Mouse (Mus musculus) forebrain, embryonic 14.5 days (tissue): ENCODE data around the gene Slc25a22. TPM values are rescaled to one million over a fixed set of nuclear protein-coding genes. Genes with fewer than 3 reads are reported as not detected.
"Not testable (repeated sequence)": the region's sequence is repeated elsewhere in the genome, so short reads cannot be mapped to it uniquely, and the experiment has no call there.

Experiments
- ATAC-seq: fragments of 200-750 bp; cut with Nextera tagmentation; 2 replicates; pipeline ENCODE4 v1.8.0; 2017; ENCODE audit warnings: mild to moderate bottlenecking, moderate library complexity
- DNase-seq: peaks from one replicate; pipeline ENCODE4 v3.0.0-alpha.2; 2015; ENCODE audit warnings: low spot score
- H3K27ac ChIP-seq: fragments of 300-500 bp; sonication (generic); 2 replicates; pipeline ENCODE4 v1.5.1; 2014; ENCODE audit warnings: low read depth, mild to moderate bottlenecking, control low read depth, low read length, moderate library complexity
- H3K27me3 ChIP-seq: fragments of 300-500 bp; sonication (generic); replicated peaks from 2 replicates; pipeline ENCODE4 v1.6.1; 2014; ENCODE audit warnings: low read length, control low read depth, mixed read lengths; ENCODE audit not compliant: control insufficient read depth, insufficient read depth
- H3K36me3 ChIP-seq: fragments of 300-500 bp; sonication (generic); 2 replicates; pipeline ENCODE4 v1.6.1; 2014; ENCODE audit warnings: low read length, control low read depth; ENCODE audit not compliant: control insufficient read depth, insufficient read depth
- H3K4me1 ChIP-seq: fragments of 300-500 bp; sonication (generic); 2 replicates; pipeline ENCODE4 v1.6.1; 2014; ENCODE audit warnings: antibody characterized with exemption, low read length, control low read depth; ENCODE audit not compliant: control insufficient read depth, insufficient read depth
- H3K4me2 ChIP-seq: fragments of 300-500 bp; sonication (generic); 2 replicates; pipeline ENCODE4 v1.6.1; 2014; ENCODE audit warnings: mild to moderate bottlenecking, control low read depth, low read length
- H3K4me3 ChIP-seq: fragments of 300-500 bp; sonication (generic); 2 replicates; pipeline ENCODE4 v1.5.1; 2014; ENCODE audit warnings: low read depth, low read length, control low read depth
- H3K9ac ChIP-seq: fragments of 300-500 bp; sonication (generic); 2 replicates; pipeline ENCODE4 v1.6.1; 2014; ENCODE audit warnings: mild to moderate bottlenecking, low read length, control low read depth, moderate library complexity
- H3K9me3 ChIP-seq: fragments of 300-500 bp; sonication (generic); replicated peaks from 2 replicates; pipeline ENCODE4 v1.6.1; 2016; ENCODE audit warnings: low read length, control low read depth, mixed read lengths; ENCODE audit not compliant: control insufficient read depth
- WGBS: fragments of 180-500 bp; shearing (Covaris S2); extraction: QIAGEN DNeasy Blood & Tissue Kit; methylation state at CpG from one replicate; pipeline ENCODE4 v1.1.7; 2014; 5-methylcytosine and 5-hydroxymethylcytosine counted together
- polyA plus RNA-seq: library from polyadenylated mRNA; unstranded; fragments of >200 nt; fragmentation: Nextera tagmentation; extraction: Ambion mirVana; gene quantifications from 2 replicates; pipeline ENCODE4 v1.2.1, GENCODE M21; 2014

The Slc25a22 gene
- polyA plus RNA-seq, 1 experiment from 2014 or later, result 56.0 TPM

DNA sequence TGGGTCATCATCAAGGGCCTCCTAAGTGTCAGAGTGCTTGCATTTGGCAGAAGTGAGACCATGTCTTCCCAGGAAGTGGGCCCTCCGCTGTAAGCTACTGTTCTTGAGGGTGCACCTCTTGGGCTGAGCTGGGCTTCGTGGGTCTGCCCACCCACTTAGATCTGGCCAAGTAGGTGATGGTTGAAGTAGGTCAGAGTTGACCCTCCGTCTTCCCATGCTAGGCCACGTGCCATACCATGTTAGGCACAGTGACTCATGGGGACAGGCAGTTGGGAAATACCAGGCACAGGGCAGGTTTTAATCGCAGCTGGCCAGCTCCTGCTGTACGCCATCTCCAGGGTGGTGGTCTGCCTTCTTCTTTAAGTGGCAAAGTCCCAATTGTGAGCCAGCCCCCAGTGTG is 19.0 kb upstream of the Slc25a22 start:
- H3K4me3 ChIP-seq, result no peak overlapping the region
- no peak overlapping the region for H3K9ac ChIP-seq
- ATAC-seq (no peak), DNase-seq (no peak)
- no peak overlapping the region for H3K27ac ChIP-seq
- H3K27me3 ChIP-seq, result peaks cover 16% of the 10 kb centered on the region
- peaks cover 12% of the 10 kb centered on the region; the same call in 1 of the 2 replicates for H3K4me1 ChIP-seq
- peak overlapping the region; percentile 82; the same call in 1 of the 2 replicates for H3K4me2 ChIP-seq
- peaks cover 25% of the 10 kb centered on the region for H3K36me3 ChIP-seq
- H3K9me3 ChIP-seq, result no peaks in the 10 kb centered on the region
- 90% methylated on average over 6 of the region's 6 CpGs for WGBS

DNA sequence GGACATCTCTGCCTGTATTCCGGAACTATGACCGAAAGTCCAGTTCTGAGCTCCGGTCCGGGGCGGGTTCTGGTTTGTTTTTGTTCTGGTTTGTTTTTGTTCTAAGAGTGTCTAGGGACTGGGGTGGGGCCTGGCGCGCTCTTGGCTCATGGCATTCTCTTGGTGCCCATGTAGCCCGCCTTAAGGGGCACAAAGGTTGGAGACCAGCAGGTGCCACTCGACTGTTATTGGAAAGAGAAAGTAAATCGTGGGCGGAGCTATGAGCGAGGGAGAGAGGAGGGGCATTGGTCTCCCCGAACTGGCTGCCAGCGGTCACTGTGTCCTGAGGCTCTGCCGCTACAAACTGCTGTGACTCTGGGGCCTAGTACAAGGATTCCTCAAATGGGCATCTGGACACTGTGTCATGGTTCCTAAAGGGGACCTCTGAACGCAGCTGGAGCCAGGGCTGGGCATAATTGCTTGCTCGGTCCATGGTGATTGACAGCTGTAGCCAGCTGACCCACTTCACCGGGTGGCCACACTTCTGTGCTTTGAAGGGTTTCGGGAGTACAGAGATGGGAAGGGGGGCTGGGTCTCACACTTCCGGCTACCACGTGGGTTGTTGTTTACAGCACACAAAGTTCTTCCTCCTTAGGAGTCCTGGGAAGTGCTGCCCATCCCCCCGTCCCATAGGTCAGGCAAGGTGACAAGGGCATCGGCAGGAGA is 18.1 kb upstream of the Slc25a22 start:
- ATAC-seq (peak; percentile 30), DNase-seq (peak; percentile 68)
- H3K27me3 ChIP-seq, result peaks cover 7% of the 10 kb centered on the region
- H3K9ac ChIP-seq, result peak overlapping the region; percentile 70
- H3K27ac ChIP-seq, result peak overlapping the region; percentile 40; the same call in 1 of the 2 replicates
- no peaks in the 10 kb centered on the region for H3K9me3 ChIP-seq
- 3% methylated on average over 23 of the region's 23 CpGs for WGBS
- H3K4me1 ChIP-seq, result peaks cover 8% of the 10 kb centered on the region; the same call in 1 of the 2 replicates
- peak overlapping the region; percentile 55 for H3K4me3 ChIP-seq
- H3K4me2 ChIP-seq, result peak overlapping the region; percentile 82
- peaks cover 35% of the 10 kb centered on the region for H3K36me3 ChIP-seq

DNA sequence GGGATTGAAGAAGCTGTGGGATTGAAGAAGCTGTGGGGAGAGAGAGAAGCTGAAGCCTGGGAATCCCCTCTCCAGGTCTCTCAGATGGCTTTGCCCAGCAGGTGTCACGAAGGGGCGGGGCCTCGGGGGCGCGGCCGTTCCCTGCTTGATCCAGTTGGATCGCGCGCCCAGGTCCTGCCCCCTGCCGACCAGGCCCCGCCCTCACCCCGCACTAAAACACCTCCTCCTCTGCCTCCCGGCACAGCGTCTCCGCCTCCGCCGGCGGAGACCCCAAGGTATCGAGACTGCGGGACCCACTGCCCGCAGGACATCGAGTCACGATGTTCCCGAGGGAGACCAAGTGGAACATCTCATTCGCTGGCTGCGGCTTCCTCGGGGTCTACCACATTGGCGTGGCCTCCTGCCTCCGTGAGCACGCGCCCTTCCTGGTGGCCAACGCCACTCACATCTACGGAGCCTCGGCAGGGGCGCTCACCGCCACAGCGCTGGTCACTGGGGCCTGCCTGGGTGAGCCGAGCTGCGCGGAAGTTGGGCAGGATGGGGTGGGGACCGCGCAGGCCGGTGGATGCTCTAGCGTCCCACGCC is 17.4 kb upstream of the Slc25a22 start, which contains the start of gene Pnpla2:
Pnpla2 (plus strand) TSS at position 232 of the 585 bp plus-strand sequence.
- H3K36me3 ChIP-seq, result peaks cover 38% of the 10 kb centered on the region
- H3K27me3 ChIP-seq, result 0 out of 2 replicates have a peak, but pooled peaks cover 2% of the 10 kb centered on the region
- peak within 1 kb of the TSS; percentile 70 for H3K9ac ChIP-seq
- DNase-seq (peak; percentile 86), ATAC-seq (peak; percentile 84)
- peaks cover 8% of the 10 kb centered on the region; the same call in 1 of the 2 replicates for H3K4me1 ChIP-seq
- peak within 1 kb of the TSS; percentile 82 for H3K4me2 ChIP-seq
- WGBS, result under 1% methylated on average over 45 of the region's 45 CpGs
- no peaks in the 10 kb centered on the region for H3K9me3 ChIP-seq
- peak within 1 kb of the TSS; percentile 55 for H3K4me3 ChIP-seq
- peak within 1 kb of the TSS; percentile 40; the same call in 1 of the 2 replicates for H3K27ac ChIP-seq

DNA sequence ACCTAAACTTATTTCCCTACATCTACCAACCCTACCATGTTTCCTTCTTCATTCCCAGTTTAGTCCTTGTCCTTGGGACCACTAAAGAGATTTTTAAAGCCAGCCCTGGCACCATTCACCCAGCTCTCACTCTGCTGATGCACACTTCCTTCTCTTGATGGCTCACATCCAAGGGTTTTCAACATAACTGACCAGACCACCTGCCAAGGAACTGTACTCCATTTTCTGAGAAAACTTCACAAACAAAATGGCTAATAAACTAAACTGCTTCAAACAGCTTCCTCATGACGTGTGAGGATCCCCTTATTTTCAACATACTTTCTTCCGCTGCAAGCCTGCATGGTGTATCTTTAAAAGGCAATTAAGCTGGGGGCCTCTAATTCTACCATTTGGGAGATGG is 15.9 kb upstream of the Slc25a22 start:
- no peak overlapping the region for H3K27ac ChIP-seq
- H3K4me3 ChIP-seq, result no peak overlapping the region
- no peak for ATAC-seq
- H3K27me3 ChIP-seq, result no peaks in the 10 kb centered on the region
- no peak for DNase-seq
- H3K36me3 ChIP-seq, result peaks cover 41% of the 10 kb centered on the region
- H3K4me1 ChIP-seq, result peaks cover 11% of the 10 kb centered on the region
- WGBS, result 74% methylated on average over 2 of the region's 2 CpGs
- H3K4me2 ChIP-seq, result no peak overlapping the region
- H3K9me3 ChIP-seq, result no peaks in the 10 kb centered on the region
- no peak overlapping the region for H3K9ac ChIP-seq

GRCm38 (mm10) chr7:141451928-141452327 is 14.2 kb upstream of the Slc25a22 start:
- Histone ChIP-seq H3K9me3 (no peaks in the 10 kb centered on the region), H3K36me3 (peaks cover 36% of the 10 kb centered on the region), H3K27ac (no peak overlapping the region), H3K9ac (no peak overlapping the region), H3K4me1 (peaks cover 16% of the 10 kb centered on the region), H3K4me2 (no peak overlapping the region), H3K27me3 (no peaks in the 10 kb centered on the region), H3K4me3 (no peak overlapping the region)
- no peak for DNase-seq
- no peak for ATAC-seq

DNA sequence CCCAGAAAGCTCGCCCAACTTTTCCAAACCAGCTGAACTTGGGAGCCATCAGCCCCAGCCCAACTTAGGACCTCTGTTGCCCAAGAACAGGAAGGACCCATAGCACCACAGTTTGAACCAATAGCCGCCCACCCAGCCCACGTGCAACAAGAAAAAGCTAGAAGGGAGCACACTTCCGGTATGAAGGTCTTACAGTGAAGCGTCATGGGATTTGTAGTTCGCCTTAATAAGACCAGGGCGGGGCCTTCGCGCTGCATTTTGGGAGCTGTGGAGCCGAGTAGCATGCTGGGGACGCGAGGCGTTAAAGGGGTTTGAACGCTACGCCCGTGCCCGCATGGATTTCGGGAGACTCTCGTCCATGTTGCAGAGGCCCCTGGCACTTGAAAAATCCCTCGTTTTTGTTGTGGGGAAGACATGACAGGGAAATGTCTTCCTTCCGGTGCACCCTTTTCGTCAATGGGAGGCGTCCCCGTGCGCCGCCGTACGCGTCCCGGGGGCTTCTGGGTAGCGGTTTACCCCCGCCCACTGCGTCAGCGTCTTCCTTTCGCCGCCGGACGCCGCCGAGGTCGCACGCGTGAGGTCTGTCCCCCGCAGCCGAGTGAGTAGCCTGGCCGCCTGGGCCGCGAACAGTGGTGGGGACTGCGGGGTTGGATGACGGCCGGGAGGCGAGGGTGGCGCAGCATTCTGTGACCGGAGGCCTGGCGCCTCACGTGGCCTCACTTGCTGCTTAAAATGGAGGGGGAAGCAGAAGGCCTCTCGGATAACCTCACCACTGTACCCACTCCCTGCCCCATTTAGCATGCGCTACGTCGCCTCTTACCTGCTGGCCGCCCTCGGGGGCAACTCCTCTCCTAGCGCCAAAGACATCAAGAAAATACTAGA is 9.7 kb upstream of the Slc25a22 start, which contains the start of gene Rplp2:
Rplp2 (plus strand) TSS at position 261 of the 882 bp plus-strand sequence.
- peaks cover 32% of the 10 kb centered on the region for H3K36me3 ChIP-seq
- 0 out of 2 replicates have a peak, but pooled peaks cover 2% of the 10 kb centered on the region for H3K27me3 ChIP-seq
- no peaks in the 10 kb centered on the region for H3K9me3 ChIP-seq
- peak within 1 kb of the TSS; percentile 87 for H3K4me2 ChIP-seq
- DNase-seq, result peak; percentile 97
- ATAC-seq, result peak; percentile 95
- H3K27ac ChIP-seq, result peak within 1 kb of the TSS; percentile 86
- under 1% methylated on average over 63 of the region's 63 CpGs for WGBS
- H3K4me1 ChIP-seq, result peaks cover 22% of the 10 kb centered on the region
- H3K4me3 ChIP-seq, result peak within 1 kb of the TSS; percentile 81
- peak within 1 kb of the TSS; percentile 86 for H3K9ac ChIP-seq

DNA sequence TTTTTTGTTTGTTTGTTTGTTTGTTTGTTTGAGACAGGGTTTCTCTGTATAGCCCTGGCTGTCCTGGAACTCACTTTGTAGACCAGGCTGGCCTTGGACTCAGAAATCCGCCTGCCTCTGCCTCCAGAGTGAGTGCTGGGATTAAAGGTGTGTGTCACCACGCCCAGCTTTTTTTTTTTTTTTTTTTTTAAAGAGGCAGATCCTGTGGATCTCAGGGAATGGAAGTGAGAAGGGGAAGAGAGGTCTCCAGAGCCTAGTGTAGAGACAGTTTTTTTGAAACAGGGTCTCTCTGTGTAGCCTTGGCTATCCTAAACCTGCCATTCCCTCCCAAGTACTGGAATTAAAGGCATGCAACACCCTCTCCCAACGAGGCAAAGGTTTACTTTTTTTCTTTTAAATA is 8.7 kb upstream of the Slc25a22 start:
- not testable (repeated sequence) for H3K9ac ChIP-seq, H3K27ac ChIP-seq, H3K4me3 ChIP-seq, H3K27me3 ChIP-seq, H3K9me3 ChIP-seq, ATAC-seq, DNase-seq
- Histone ChIP-seq H3K4me2 (peak overlapping the region; percentile 87), H3K4me1 (peaks cover 22% of the 10 kb centered on the region), H3K36me3 (peaks cover 22% of the 10 kb centered on the region)
- WGBS, result 84% methylated on average over 3 of the region's 3 CpGs

GRCm38 (mm10) chr7:141443828-141444237 is 6.1 kb upstream of the Slc25a22 start, which contains the start of gene Pidd1:
Gene Pidd1, minus strand, starts transcription at chr7:141444025.
- Histone ChIP-seq H3K27ac (peak within 1 kb of the TSS; percentile 27; the same call in 1 of the 2 replicates), H3K36me3 (peaks cover 20% of the 10 kb centered on the region), H3K9me3 (no peaks in the 10 kb centered on the region), H3K4me3 (peak within 1 kb of the TSS; percentile 35), H3K4me1 (peaks cover 21% of the 10 kb centered on the region), H3K4me2 (peak within 1 kb of the TSS; percentile 73), H3K9ac (peak within 1 kb of the TSS; percentile 66), H3K27me3 (0 out of 2 replicates have a peak, but pooled peaks cover 2% of the 10 kb centered on the region)
- peak; percentile 81 for DNase-seq
- peak; percentile 54 for ATAC-seq
- under 1% methylated on average over 25 of the region's 25 CpGs for WGBS
